Mouse (Mus musculus) stomach, embryonic 16.5 days (tissue): ENCODE data around the gene Cdsn. TPM values are rescaled to one million over a fixed set of nuclear protein-coding genes. Genes with fewer than 3 reads are reported as not detected.

Source experiments
- ATAC-seq: fragments of 200-750 bp; cut with Nextera tagmentation; 2 replicates; pipeline ENCODE4 v1.8.0; 2017; ENCODE audit warnings: moderate number of reproducible peaks, moderate TSS enrichment; ENCODE audit not compliant: insufficient read depth, low FRiP score
- H3K27ac ChIP-seq: fragments of 300-500 bp; sonication (generic); 2 replicates; pipeline ENCODE4 v1.5.1; 2014; ENCODE audit warnings: low read length
- H3K27me3 ChIP-seq: fragments of 300-500 bp; sonication (generic); 2 replicates; pipeline ENCODE4 v1.6.1; 2014; ENCODE audit warnings: low read length, control low read depth, mixed read lengths; ENCODE audit not compliant: control insufficient read depth, insufficient read depth
- H3K36me3 ChIP-seq: fragments of 300-500 bp; sonication (generic); 2 replicates; pipeline ENCODE4 v1.6.1; 2014; ENCODE audit warnings: low read length; ENCODE audit not compliant: control insufficient read depth, insufficient read depth
- H3K4me1 ChIP-seq: fragments of 300-500 bp; sonication (generic); 2 replicates; pipeline ENCODE4 v1.6.1; 2014; ENCODE audit warnings: low read length, control low read depth, mixed read lengths; ENCODE audit not compliant: control insufficient read depth, insufficient read depth
- H3K4me2 ChIP-seq: fragments of 300-500 bp; sonication (generic); 2 replicates; pipeline ENCODE4 v1.6.1; 2014; ENCODE audit warnings: low read depth, low read length, mixed read lengths
- H3K4me3 ChIP-seq: fragments of 300-500 bp; sonication (generic); replicated peaks from 2 replicates; pipeline ENCODE4 v1.5.1; 2014; ENCODE audit warnings: mild to moderate bottlenecking, low read length
- H3K9ac ChIP-seq: fragments of 300-500 bp; sonication (generic); 2 replicates; pipeline ENCODE4 v1.6.1; 2014; ENCODE audit warnings: low read length
- H3K9me3 ChIP-seq: fragments of 300-500 bp; sonication (generic); replicated peaks from 2 replicates; pipeline ENCODE4 v1.6.1; 2016; ENCODE audit warnings: low read length, control low read depth; ENCODE audit not compliant: control insufficient read depth
- WGBS: fragments of 180-500 bp; shearing (Covaris S2); extraction: QIAGEN DNeasy Blood & Tissue Kit; methylation state at CpG from one replicate; pipeline ENCODE4 v1.1.7; 2014; 5-methylcytosine and 5-hydroxymethylcytosine counted together
- polyA plus RNA-seq: library from polyadenylated mRNA; unstranded; fragments of >200 nt; fragmentation: Nextera tagmentation; extraction: Ambion mirVana; gene quantifications from 2 replicates; pipeline ENCODE4 v1.2.1, GENCODE M21; 2015

Gene Cdsn
- polyA plus RNA-seq, 1 experiment from 2014 or later = 7.7 TPM

DNA sequence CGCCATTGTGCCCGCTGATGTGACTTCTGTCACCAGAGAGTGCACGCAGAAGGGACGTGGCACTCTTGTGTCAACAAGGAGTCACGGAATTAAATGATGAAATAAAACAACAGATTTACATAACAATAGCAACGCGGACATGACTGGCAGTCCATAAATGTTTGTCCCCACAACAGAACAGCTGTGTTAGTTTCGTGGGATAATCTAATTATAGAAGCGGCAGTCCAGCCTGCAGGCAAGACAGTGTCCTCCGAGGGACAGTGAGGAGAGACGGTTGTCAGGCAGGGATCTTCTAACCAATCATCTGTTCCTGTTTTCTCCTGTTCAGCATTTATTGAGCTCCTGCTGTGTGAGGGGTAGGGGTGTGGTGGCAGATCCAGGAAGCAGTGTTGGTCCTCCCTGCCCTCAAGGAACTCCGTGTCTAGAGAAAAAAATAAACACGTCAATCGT is 8.5 kb upstream of the Cdsn start:
- Histone ChIP-seq H3K9me3 (no peaks in the 10 kb centered on the region), H3K27me3 (no peaks in the 10 kb centered on the region), H3K4me2 (no peak overlapping the region), H3K4me1 (0 out of 2 replicates have a peak, but pooled peaks cover under 1% of the 10 kb centered on the region), H3K9ac (no peak overlapping the region), H3K36me3 (no peaks in the 10 kb centered on the region), H3K27ac (no peak overlapping the region), H3K4me3 (no peak overlapping the region)
- ATAC-seq = no peak
- 56% methylated on average over 14 of the region's 14 CpGs for WGBS

- H3K4me2 ChIP-seq = no peak overlapping the region
- no peak for ATAC-seq
- H3K4me3 ChIP-seq = no peak overlapping the region
- H3K9me3 ChIP-seq = no peaks in the 10 kb centered on the region
- no peaks in the 10 kb centered on the region for H3K36me3 ChIP-seq
- 0 out of 2 replicates have a peak, but pooled peaks cover 6% of the 10 kb centered on the region for H3K4me1 ChIP-seq
- 74% methylated on average over 6 of the region's 6 CpGs for WGBS
- H3K9ac ChIP-seq = no peak overlapping the region
- H3K27ac ChIP-seq = no peak overlapping the region
- no peaks in the 10 kb centered on the region for H3K27me3 ChIP-seq
Observed at GRCm38 (mm10) chr17:35544001-35544400, 7.9 kb upstream of the Cdsn start.

DNA sequence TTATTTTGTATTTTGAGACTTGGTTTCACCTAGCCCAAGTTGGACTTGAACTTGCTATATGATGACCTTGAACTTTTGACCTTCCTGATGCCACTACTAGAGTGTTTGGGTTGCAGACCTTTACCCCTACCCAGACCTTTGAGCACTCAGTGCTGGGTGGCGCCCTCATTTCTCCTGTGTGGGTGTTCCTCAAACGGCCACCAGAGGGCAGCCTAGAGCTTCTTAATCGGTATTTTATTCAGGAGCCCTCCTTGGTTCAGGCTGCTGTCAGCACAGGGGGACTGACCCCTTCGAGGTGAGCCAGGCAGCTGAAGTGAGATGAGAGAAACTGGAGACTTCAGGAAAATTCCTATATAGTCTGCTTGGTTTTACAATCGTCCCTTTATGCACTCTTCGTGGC is 7.2 kb upstream of the Cdsn start:
- Histone ChIP-seq H3K9ac (no peak overlapping the region), H3K27me3 (no peaks in the 10 kb centered on the region), H3K4me2 (no peak overlapping the region), H3K9me3 (no peaks in the 10 kb centered on the region), H3K4me1 (0 out of 2 replicates have a peak, but pooled peaks cover 11% of the 10 kb centered on the region), H3K4me3 (no peak overlapping the region), H3K36me3 (no peaks in the 10 kb centered on the region), H3K27ac (no peak overlapping the region)
- 23% methylated on average over 6 of the region's 6 CpGs for WGBS
- ATAC-seq = no peak

DNA sequence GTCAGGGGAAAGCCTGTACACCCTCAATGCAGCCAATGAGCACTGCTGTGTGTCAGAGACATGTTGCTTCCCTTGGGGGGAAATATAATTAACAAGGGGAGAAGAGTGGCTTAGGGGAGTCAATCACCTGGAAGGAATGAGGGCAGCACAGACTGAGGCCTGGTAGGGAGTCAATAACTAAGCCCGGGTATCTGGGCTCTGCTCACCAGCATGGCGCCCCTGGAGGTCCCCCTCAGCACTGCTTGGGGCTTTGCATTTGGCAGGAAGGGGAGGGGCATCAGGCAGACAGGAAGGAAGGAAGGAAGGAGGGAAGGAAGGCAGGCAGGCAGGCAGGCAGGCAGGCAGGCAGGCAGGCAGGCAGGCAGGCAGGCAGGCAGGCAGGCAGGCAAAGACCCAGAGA is 4.5 kb upstream of the Cdsn start:
- Histone ChIP-seq H3K9me3 (no peaks in the 10 kb centered on the region), H3K4me1 (peaks cover 20% of the 10 kb centered on the region), H3K4me2 (no peak overlapping the region), H3K36me3 (no peaks in the 10 kb centered on the region), H3K4me3 (no peak overlapping the region), H3K9ac (no peak overlapping the region), H3K27me3 (no peaks in the 10 kb centered on the region), H3K27ac (no peak overlapping the region)
- WGBS = 76% methylated on average over 2 of the region's 2 CpGs
- ATAC-seq = no peak

GRCm38 (mm10) chr17:35548636-35549035 is 3.3 kb upstream of the Cdsn start:
- H3K27ac ChIP-seq = peak overlapping the region; percentile 15; the same call in 1 of the 2 replicates
- WGBS = 28% methylated on average over 5 of the region's 5 CpGs

GRCm38 (mm10) chr17:35549437-35550142 is 2.3 kb upstream of the Cdsn start:
- WGBS = 29% methylated on average over 15 of the region's 15 CpGs
- Histone ChIP-seq H3K4me2 (peak overlapping the region; percentile 28), H3K9ac (peak overlapping the region; percentile 43), H3K27me3 (no peaks in the 10 kb centered on the region), H3K4me1 (peaks cover 20% of the 10 kb centered on the region), H3K9me3 (no peaks in the 10 kb centered on the region), H3K4me3 (no peak overlapping the region), H3K36me3 (no peaks in the 10 kb centered on the region), H3K27ac (peak overlapping the region; percentile 89)
- ATAC-seq = peak; percentile 87

More at GRCm38 (mm10) chr17:35548636-35549035, 3.3 kb upstream of the Cdsn start:
- Histone ChIP-seq H3K27me3 (no peaks in the 10 kb centered on the region), H3K4me2 (no peak overlapping the region), H3K9me3 (no peaks in the 10 kb centered on the region), H3K4me1 (peaks cover 20% of the 10 kb centered on the region), H3K9ac (no peak overlapping the region), H3K4me3 (no peak overlapping the region), H3K36me3 (no peaks in the 10 kb centered on the region)
- no peak for ATAC-seq

DNA sequence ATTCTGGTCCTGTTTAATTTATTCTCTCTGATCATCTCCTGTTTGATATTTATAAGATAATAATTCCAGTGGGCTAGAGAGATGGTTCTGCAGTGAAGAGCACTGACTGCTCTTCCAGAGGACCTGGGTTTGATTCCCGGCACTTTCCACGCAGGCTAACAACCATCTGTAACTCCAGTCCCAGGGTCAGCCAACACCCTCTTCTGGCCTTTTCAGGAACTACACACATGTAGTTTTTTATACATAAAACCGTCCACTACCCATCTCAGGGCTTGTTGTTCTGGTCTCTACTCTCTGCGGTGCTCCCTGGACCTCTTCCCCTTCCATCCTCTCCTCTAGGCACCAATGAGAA is 1.8 kb upstream of the Cdsn start:
- peaks cover 20% of the 10 kb centered on the region for H3K4me1 ChIP-seq
- no peak overlapping the region for H3K4me3 ChIP-seq
- WGBS = 94% methylated on average over 4 of the region's 4 CpGs
- no peak for ATAC-seq
- H3K27me3 ChIP-seq = no peaks in the 10 kb centered on the region
- H3K9me3 ChIP-seq = no peaks in the 10 kb centered on the region
- H3K36me3 ChIP-seq = no peaks in the 10 kb centered on the region
- H3K9ac ChIP-seq = peak overlapping the region; percentile 43; the same call in 1 of the 2 replicates
- H3K27ac ChIP-seq = peak overlapping the region; percentile 89
- peak overlapping the region; percentile 28; the same call in 1 of the 2 replicates for H3K4me2 ChIP-seq

DNA sequence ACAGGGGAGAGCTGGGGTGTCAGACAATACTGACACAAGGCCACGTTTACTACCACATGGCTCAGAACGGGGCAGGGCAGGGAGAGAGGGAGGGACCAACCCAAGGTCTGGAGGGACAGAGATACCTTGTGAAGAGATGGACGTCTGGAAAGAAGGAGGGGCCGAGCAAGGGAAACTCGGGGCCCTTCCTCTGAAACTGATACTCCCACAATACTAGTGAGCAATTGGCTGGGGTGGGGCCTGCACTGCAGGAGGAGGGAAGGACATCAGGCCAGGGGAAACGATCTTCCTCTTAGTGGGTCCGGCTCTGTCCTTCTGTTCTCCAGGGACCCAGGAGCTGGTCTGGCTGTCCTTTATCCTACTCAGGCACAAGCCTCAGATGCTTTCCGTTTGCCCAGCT is 1.1 kb upstream of the Cdsn start:
- Histone ChIP-seq H3K27me3 (no peaks in the 10 kb centered on the region), H3K4me2 (no peak overlapping the region), H3K27ac (no peak overlapping the region), H3K9ac (peak overlapping the region; percentile 42), H3K4me1 (peaks cover 20% of the 10 kb centered on the region), H3K4me3 (no peak overlapping the region), H3K9me3 (no peaks in the 10 kb centered on the region), H3K36me3 (no peaks in the 10 kb centered on the region)
- no peak for ATAC-seq
- 45% methylated on average over 8 of the region's 8 CpGs for WGBS

DNA sequence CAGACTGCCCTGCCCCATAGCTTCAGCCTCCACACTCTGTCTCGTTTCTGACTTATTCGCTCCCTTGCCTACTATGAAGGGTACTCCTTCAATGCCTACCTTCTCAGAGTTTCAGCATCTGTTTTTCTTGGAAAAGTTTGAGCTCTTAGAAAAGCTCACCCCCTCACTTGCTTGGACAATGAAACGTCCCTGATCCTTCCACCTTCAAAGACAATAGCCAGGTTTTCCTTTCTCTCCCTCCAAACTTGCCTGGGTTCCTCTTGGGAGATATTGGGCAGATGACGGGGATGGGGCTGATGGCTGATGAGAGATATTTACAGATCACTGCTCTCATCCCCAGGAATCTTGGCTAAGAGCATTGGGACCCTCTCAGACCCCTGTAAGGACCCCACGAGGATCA is 2.4 kb downstream of the Cdsn start:
- Histone ChIP-seq H3K4me1 (peaks cover 13% of the 10 kb centered on the region), H3K9me3 (no peaks in the 10 kb centered on the region), H3K27me3 (no peaks in the 10 kb centered on the region), H3K4me2 (no peak overlapping the region), H3K4me3 (no peak overlapping the region), H3K36me3 (no peaks in the 10 kb centered on the region), H3K27ac (no peak overlapping the region), H3K9ac (no peak overlapping the region)
- no peak for ATAC-seq
- WGBS = 77% methylated on average over 5 of the region's 5 CpGs
